17 mouse cellular contexts compared by ENCODE assay signal in the genomic region with DNA sequence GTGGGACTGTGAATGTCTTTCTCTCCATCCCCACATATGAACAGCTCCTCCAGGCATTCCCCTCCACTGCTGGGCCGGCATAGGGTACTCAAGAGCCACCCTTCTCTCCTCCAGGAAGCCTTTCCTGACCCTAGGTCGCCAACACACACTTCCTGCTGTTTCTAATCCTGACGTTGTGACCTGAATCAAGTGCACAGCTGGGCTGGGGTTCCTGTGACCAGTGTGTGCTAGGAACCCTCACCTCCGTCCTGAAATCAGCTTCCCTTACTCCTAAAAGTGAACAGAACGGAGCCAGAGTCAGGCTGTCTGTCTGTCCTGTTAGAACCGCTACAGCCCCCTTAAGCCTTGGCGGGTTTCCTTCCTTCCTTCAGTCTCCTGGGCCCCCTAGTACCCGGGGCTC. TPM values are rescaled to one million over a fixed set of nuclear protein-coding genes. Genes with fewer than 3 reads are reported as not detected.
DNase-seq lines count a peak whose midpoint lies in the region; ATAC-seq lines count a peak whose summit lies in the region.
"Had no signal": no experiment of that assay in that cellular context is flagged by ENCODE, and none has a peak within 500 bp of the region (broad histone marks: within the 10 kb centered on the region; RNA-seq: fewer than 3 reads in every experiment).

No protein-coding gene starts in this region.

- no peaks in the 10 kb centered on the region for H3K9me3 ChIP-seq in kidney, embryonic 14.5 days (ENCODE audit: control insufficient read depth, low read length)
- H3K9me3 ChIP-seq in heart, embryonic 10.5 days = no peaks in the 10 kb centered on the region
- H3K9me3 ChIP-seq in midbrain, embryonic 15.5 days = no peaks in the 10 kb centered on the region
- H3K9me3 ChIP-seq: limb, embryonic 15.5 days had no signal

- no peak overlapping the region for H3K4me2 ChIP-seq in kidney, embryonic 14.5 days (replicated peaks; ENCODE audit: low read depth, low read length)
- no peak overlapping the region for H3K4me2 ChIP-seq in midbrain, embryonic 15.5 days
- H3K4me2 ChIP-seq: limb, embryonic 15.5 days had no signal

- H3K9ac ChIP-seq in kidney, embryonic 14.5 days (ENCODE audit: low read depth, low read length) = no peak overlapping the region
- H3K9ac ChIP-seq in midbrain, embryonic 15.5 days = no peak overlapping the region
- H3K9ac ChIP-seq: limb, embryonic 15.5 days had no signal

- 17% methylated on average over 8 of the region's 8 CpGs for WGBS in kidney, embryonic 14.5 days
- WGBS in heart, embryonic 10.5 days = 23% methylated on average over 8 of the region's 8 CpGs
- WGBS in midbrain, embryonic 15.5 days = 57% methylated on average over 8 of the region's 8 CpGs

- H3K4me3 ChIP-seq in kidney, embryonic 14.5 days (ENCODE audit: low read length) = no peak overlapping the region
- no peak overlapping the region for H3K4me3 ChIP-seq in heart, embryonic 10.5 days
- H3K4me3 ChIP-seq in midbrain, embryonic 15.5 days = no peak overlapping the region
- H3K4me3 ChIP-seq: left cerebral cortex, adult 2 months; limb, embryonic 15.5 days had no signal

- DNase-seq in cerebellum, adult 11-12 months = peak; percentile 38
- DNase-seq in cerebellum, postnatal 4 days (ENCODE audit: low spot score in 2 of 2) = no peak
- no peak for DNase-seq in kidney, adult 11 months
- no peak for DNase-seq in heart, embryonic 10.5 days (ENCODE audit: low spot score)
- peak; percentile 8 for DNase-seq in heart, postnatal 4 days
- no peak for DNase-seq in gastrocnemius, postnatal 4 days (ENCODE audit: low spot score in 2 of 2)
- DNase-seq: adrenal gland, postnatal 14 days; lung, adult 2 months; right cerebral cortex, postnatal 14 days; thymus, postnatal 25 days had no signal

- ATAC-seq in kidney, embryonic 14.5 days (ENCODE audit: low FRiP score, low TSS enrichment) = no peak
- no peak for ATAC-seq in midbrain, embryonic 15.5 days (replicated peaks)
- ATAC-seq: forebrain, embryonic 14.5 days; midbrain, embryonic 16.5 days had no signal

- no peaks in the 10 kb centered on the region for H3K36me3 ChIP-seq in kidney, embryonic 14.5 days (ENCODE audit: control insufficient read depth, insufficient read depth, low read length)
- peaks cover 3% of the 10 kb centered on the region; the same call in 1 of the 2 replicates for H3K36me3 ChIP-seq in heart, embryonic 10.5 days
- H3K36me3 ChIP-seq in midbrain, embryonic 15.5 days (replicated peaks) = no peaks in the 10 kb centered on the region
- H3K36me3 ChIP-seq: limb, embryonic 15.5 days had no signal

- peak overlapping the region; percentile 55 for H3K27ac ChIP-seq in kidney, embryonic 14.5 days (ENCODE audit: low read depth, low read length)
- H3K27ac ChIP-seq in heart, embryonic 10.5 days = peak overlapping the region; percentile 98
- H3K27ac ChIP-seq in midbrain, embryonic 15.5 days = no peak overlapping the region
- H3K27ac ChIP-seq: left cerebral cortex, adult 2 months; limb, embryonic 15.5 days; stomach, postnatal 0 days had no signal

- peaks cover 74% of the 10 kb centered on the region for H3K4me1 ChIP-seq in kidney, embryonic 14.5 days (ENCODE audit: control insufficient read depth, insufficient read depth, low read length)
- H3K4me1 ChIP-seq in heart, embryonic 10.5 days = peaks cover 100% of the 10 kb centered on the region
- H3K4me1 ChIP-seq in midbrain, embryonic 15.5 days = peaks cover 23% of the 10 kb centered on the region

- H3K27me3 ChIP-seq in kidney, embryonic 14.5 days (ENCODE audit: control insufficient read depth, insufficient read depth, low read length) = peaks cover 5% of the 10 kb centered on the region; the same call in 1 of the 2 replicates
- no peaks in the 10 kb centered on the region for H3K27me3 ChIP-seq in heart, embryonic 10.5 days (ENCODE audit: insufficient read depth, poor library complexity, severe bottlenecking)
- H3K27me3 ChIP-seq in midbrain, embryonic 15.5 days (replicated peaks) = peaks cover 13% of the 10 kb centered on the region

RNA-seq across cellular contexts. Expression of gene Unc5b, which starts 7.6 kb away (rescaled TPM):
- polyA plus RNA-seq in kidney, embryonic 14.5 days (2014; fragmentation: Nextera tagmentation; extraction: Ambion mirVana) = 7.9 and 10.1 TPM in 2 replicates
- polyA plus RNA-seq in heart, embryonic 10.5 days (2016; fragmentation: Nextera tagmentation; extraction: Ambion mirVana) = 17.9 and 18.8 TPM in 2 replicates
- total RNA-seq in heart, postnatal 4 days (2021) = 10 to 100 TPM; 42.1 to 43.3 TPM
- 2.8 and 2.9 TPM in 2 replicates for polyA plus RNA-seq in midbrain, embryonic 15.5 days (2015; fragmentation: Nextera tagmentation; extraction: Ambion mirVana)
- total RNA-seq in gastrocnemius, postnatal 4 days (2021) = 10 to 100 TPM; 15.2 to 16.1 TPM

Comparison
In these comparisons a context has a peak if more than half of its experiments do, and no peak if none do; other contexts are left out.
1. DNase-seq: peak in cerebellum, adult 11-12 months (single experiment) and heart, postnatal 4 days (single experiment); none in cerebellum, postnatal 4 days (0 of 2), kidney, adult 11 months (single experiment), heart, embryonic 10.5 days (single experiment) and gastrocnemius, postnatal 4 days (0 of 2).